ENCODE assay signal across 27 mouse cellular contexts in the genomic region with DNA sequence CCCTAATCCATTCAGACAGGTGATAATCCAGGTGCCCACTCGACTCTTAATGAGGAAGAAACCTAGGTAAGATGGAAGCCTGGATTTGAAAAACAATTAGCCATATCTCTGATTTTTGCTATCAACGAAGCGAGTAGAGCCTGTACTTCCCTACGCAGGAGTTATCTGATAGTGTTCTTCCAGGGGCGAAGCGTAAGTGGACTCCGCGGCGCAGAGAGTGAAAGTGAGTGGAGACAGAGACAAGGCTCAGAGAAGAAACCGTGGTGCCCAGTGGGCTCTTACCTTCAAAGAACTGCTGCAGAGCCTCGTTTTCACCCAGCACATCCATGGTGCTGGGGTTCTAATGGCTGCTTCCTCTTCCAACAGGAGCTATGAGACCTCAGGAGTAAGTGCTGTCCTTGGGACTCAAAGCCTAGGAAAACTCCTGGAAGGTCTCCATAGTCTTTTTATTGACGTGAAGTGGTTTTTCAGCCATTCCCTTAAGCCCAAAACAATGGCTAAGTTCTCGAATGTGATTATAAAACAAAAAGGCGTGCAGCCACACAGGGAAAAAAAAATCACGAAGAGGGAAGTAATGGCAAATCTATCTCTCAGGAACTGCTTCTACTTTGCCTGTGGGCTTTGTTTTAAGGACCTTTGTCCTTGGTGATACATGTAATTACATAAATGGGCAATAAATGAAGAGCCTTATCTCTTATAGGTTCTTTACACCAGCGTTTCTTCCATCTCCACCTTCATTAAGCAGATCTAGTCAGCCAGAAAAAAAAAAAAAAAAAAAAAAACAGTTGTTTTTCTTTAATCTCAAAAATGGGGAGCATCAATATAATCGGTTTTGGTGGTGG. TPM values are rescaled to one million over a fixed set of nuclear protein-coding genes. Genes with fewer than 3 reads are reported as not detected.
DNase-seq lines count a peak whose midpoint lies in the region; ATAC-seq and TF ChIP-seq lines count a peak whose summit lies in the region.
"Had no signal": no experiment of that assay in that cellular context is flagged by ENCODE, and none has a peak within 500 bp of the region (broad histone marks: within the 10 kb centered on the region; RNA-seq: fewer than 3 reads in every experiment).

A gene (minus strand): TSS at position 584 of the 842 bp plus-strand sequence.

- H3K36me3 ChIP-seq in heart, embryonic 10.5 days: no peaks in the 10 kb centered on the region
- no peaks in the 10 kb centered on the region for H3K36me3 ChIP-seq in intestine, embryonic 14.5 days (ENCODE audit: control insufficient read depth, insufficient read depth, low read length)
- no peaks in the 10 kb centered on the region for H3K36me3 ChIP-seq in intestine, postnatal 0 days (ENCODE audit: control insufficient read depth, insufficient read depth)
- H3K36me3 ChIP-seq: forebrain, embryonic 10.5 days; G1E; heart, embryonic 13.5 days; hindbrain, embryonic 12.5 days; hindbrain, embryonic 15.5 days had no signal

- H3K4me1 ChIP-seq in heart, embryonic 10.5 days: peaks cover 9% of the 10 kb centered on the region; the same call in 1 of the 2 replicates
- H3K4me1 ChIP-seq in intestine, embryonic 14.5 days (replicated peaks; ENCODE audit: control insufficient read depth, insufficient read depth, low read length): no peaks in the 10 kb centered on the region
- peaks cover 6% of the 10 kb centered on the region; the same call in 1 of the 2 replicates for H3K4me1 ChIP-seq in intestine, postnatal 0 days (replicated peaks; ENCODE audit: control insufficient read depth, insufficient read depth, low read length)
- H3K4me1 ChIP-seq: forebrain, embryonic 10.5 days; forebrain, embryonic 13.5 days; heart, embryonic 13.5 days; hindbrain, embryonic 12.5 days; hindbrain, embryonic 15.5 days had no signal

- H3K9ac ChIP-seq in intestine, embryonic 14.5 days (ENCODE audit: low read length): no peak within 1 kb of the TSS
- H3K9ac ChIP-seq in intestine, postnatal 0 days (ENCODE audit: low read depth, low read length): peak within 1 kb of the TSS; percentile 48
- H3K9ac ChIP-seq: forebrain, embryonic 13.5 days; heart, embryonic 13.5 days; hindbrain, embryonic 12.5 days; hindbrain, embryonic 15.5 days had no signal

- no peak for ATAC-seq in intestine, embryonic 14.5 days (replicated peaks; ENCODE audit: low FRiP score, low TSS enrichment, low read depth)
- ATAC-seq in intestine, postnatal 0 days: peak; percentile 80
- ATAC-seq: forebrain, embryonic 13.5 days; forebrain, embryonic 16.5 days had no signal

- 68% methylated on average over 17 of the region's 17 CpGs for WGBS in heart, embryonic 10.5 days
- WGBS in intestine, embryonic 14.5 days: 73% methylated on average over 17 of the region's 17 CpGs
- 39% methylated on average over 17 of the region's 17 CpGs for WGBS in intestine, postnatal 0 days

- H3K4me2 ChIP-seq in intestine, embryonic 14.5 days (ENCODE audit: low read length): peak within 1 kb of the TSS; percentile 24
- H3K4me2 ChIP-seq in intestine, postnatal 0 days (replicated peaks; ENCODE audit: low read depth): peak within 1 kb of the TSS; percentile 61
- H3K4me2 ChIP-seq: forebrain, embryonic 13.5 days; heart, embryonic 13.5 days; hindbrain, embryonic 12.5 days; hindbrain, embryonic 15.5 days had no signal

- H3K4me3 ChIP-seq in heart, embryonic 10.5 days: peak within 1 kb of the TSS; percentile 3; the same call in 1 of the 2 replicates
- no peak within 1 kb of the TSS for H3K4me3 ChIP-seq in intestine, embryonic 14.5 days (ENCODE audit: low read depth, low read length)
- H3K4me3 ChIP-seq in intestine, postnatal 0 days (ENCODE audit: low read depth, low read length): peak within 1 kb of the TSS; percentile 41
- H3K4me3 ChIP-seq in layer of hippocampus, adult 2 months: no peak within 1 kb of the TSS
- H3K4me3 ChIP-seq: forebrain, embryonic 10.5 days; forebrain, embryonic 13.5 days; heart, embryonic 13.5 days; hindbrain, embryonic 12.5 days; hindbrain, embryonic 15.5 days had no signal

- H3K9me3 ChIP-seq in heart, embryonic 10.5 days: no peaks in the 10 kb centered on the region
- H3K9me3 ChIP-seq in intestine, embryonic 14.5 days (ENCODE audit: control insufficient read depth, low read length): no peaks in the 10 kb centered on the region
- H3K9me3 ChIP-seq in intestine, postnatal 0 days (ENCODE audit: control insufficient read depth): no peaks in the 10 kb centered on the region
- H3K9me3 ChIP-seq: forebrain, embryonic 10.5 days; forebrain, embryonic 13.5 days; G1E; heart, embryonic 13.5 days; hindbrain, embryonic 12.5 days; hindbrain, embryonic 15.5 days had no signal

- H3K27ac ChIP-seq in heart, embryonic 10.5 days: no peak within 1 kb of the TSS
- H3K27ac ChIP-seq in intestine, embryonic 14.5 days (ENCODE audit: low read depth): peak within 1 kb of the TSS; percentile 54; the same call in 1 of the 2 replicates
- peak within 1 kb of the TSS; percentile 90 for H3K27ac ChIP-seq in intestine, postnatal 0 days (ENCODE audit: low read depth, low read length)
- H3K27ac ChIP-seq in layer of hippocampus, adult 2 months: no peak within 1 kb of the TSS
- H3K27ac ChIP-seq: forebrain, embryonic 10.5 days; forebrain, embryonic 13.5 days; heart, embryonic 13.5 days; hindbrain, embryonic 12.5 days; hindbrain, embryonic 15.5 days had no signal

- no peaks in the 10 kb centered on the region for H3K27me3 ChIP-seq in heart, embryonic 10.5 days (ENCODE audit: insufficient read depth, poor library complexity, severe bottlenecking)
- H3K27me3 ChIP-seq in intestine, embryonic 14.5 days (replicated peaks; ENCODE audit: control insufficient read depth, insufficient read depth, low read length): no peaks in the 10 kb centered on the region
- H3K27me3 ChIP-seq in intestine, postnatal 0 days (replicated peaks; ENCODE audit: control insufficient read depth, insufficient read depth, low read length): no peaks in the 10 kb centered on the region
- H3K27me3 ChIP-seq: CH12.LX; forebrain, embryonic 13.5 days; heart, embryonic 13.5 days; hindbrain, embryonic 12.5 days; hindbrain, embryonic 15.5 days had no signal

- no peak for TF ChIP-seq CTCF in intestine, postnatal 0 days (IDR thresholded peaks at IDR 0.05; ENCODE audit: low read depth)
- no peak for TF ChIP-seq CTCF in layer of hippocampus, adult 2 months (conservative IDR thresholded peaks at IDR 0.05)

- DNase-seq in heart, embryonic 10.5 days (ENCODE audit: low spot score): no peak
- no peak for DNase-seq in heart, adult 18-20 months
- no peak for DNase-seq in intestine, embryonic 14.5 days (ENCODE audit: low spot score)
- DNase-seq in layer of hippocampus, adult 2 months (ENCODE audit: low spot score in 2 of 2): no peak
- DNase-seq in layer of hippocampus, postnatal 10 days (ENCODE audit: low spot score in 2 of 2): no peak
- DNase-seq in left cerebral cortex, adult 8-10 months (ENCODE audit: low spot score in 2 of 2): no peak
- DNase-seq: adrenal gland, adult 2 months; adrenal gland, postnatal 14 days; B cell, adult 2 months; cerebellum, adult 11-12 months; cerebellum, adult 8-10 months; cerebellum, postnatal 10 days; cerebellum, postnatal 36 days; embryo, embryonic 11 days; gastrocnemius, postnatal 10 days; gastrocnemius, postnatal 36 days had no signal

RNA-seq across cellular contexts. Expression of the gene that starts here (rescaled TPM):
- 0.33 and 0.49 TPM in 2 replicates for polyA plus RNA-seq in heart, embryonic 10.5 days (2016; fragmentation: Nextera tagmentation; extraction: Ambion mirVana)
- 1 to 10 TPM in 1 of 2 experiments, under 1 TPM in 1; 0.89 to 1.5 TPM for total RNA-seq in heart, adult 18-20 months (2021)
- 5.9 and 6.8 TPM in 2 replicates for polyA plus RNA-seq in intestine, embryonic 14.5 days (2014; fragmentation: Nextera tagmentation; extraction: Ambion mirVana)
- polyA plus RNA-seq in intestine, postnatal 0 days (2015; fragmentation: Nextera tagmentation; extraction: Ambion mirVana): 7.3 and 9.5 TPM in 2 replicates
- total RNA-seq in layer of hippocampus, adult 2 months (2021): under 1 TPM; 0.32 to 0.33 TPM
- under 1 TPM; 0.14 to 0.31 TPM for total RNA-seq in layer of hippocampus, postnatal 10 days (2021)
- under 1 TPM in 1 of 4 experiments, not detected in 3; 0.16 TPM for total RNA-seq in left cerebral cortex, adult 8-10 months (2022)
- total RNA-seq: adrenal gland, postnatal 14 days; CH12.LX; granulocyte monocyte progenitor cell, adult 5-6 weeks; hematopoietic stem cell, adult 5-6 weeks had no signal
- polyA plus RNA-seq: forebrain, embryonic 10.5 days; G1E had no signal

Comparison
In these comparisons a context has a peak if more than half of its experiments do, and no peak if none do; other contexts are left out.
1. H3K4me3 ChIP-seq: peak in heart, embryonic 10.5 days (single experiment) and intestine, postnatal 0 days (single experiment); none in intestine, embryonic 14.5 days (single experiment) and layer of hippocampus, adult 2 months (single experiment).
2. H3K27ac ChIP-seq: peak in intestine, embryonic 14.5 days (single experiment) and intestine, postnatal 0 days (single experiment); none in heart, embryonic 10.5 days (single experiment) and layer of hippocampus, adult 2 months (single experiment).